Mouse (Mus musculus): ENCODE measurements around the gene Dbx1. TPM values are rescaled to one million over a fixed set of nuclear protein-coding genes. Genes with fewer than 3 reads are reported as not detected.

Dbx1 gene
- polyA plus RNA-seq, 1 experiment from 2014 or later, result not detected

DNA sequence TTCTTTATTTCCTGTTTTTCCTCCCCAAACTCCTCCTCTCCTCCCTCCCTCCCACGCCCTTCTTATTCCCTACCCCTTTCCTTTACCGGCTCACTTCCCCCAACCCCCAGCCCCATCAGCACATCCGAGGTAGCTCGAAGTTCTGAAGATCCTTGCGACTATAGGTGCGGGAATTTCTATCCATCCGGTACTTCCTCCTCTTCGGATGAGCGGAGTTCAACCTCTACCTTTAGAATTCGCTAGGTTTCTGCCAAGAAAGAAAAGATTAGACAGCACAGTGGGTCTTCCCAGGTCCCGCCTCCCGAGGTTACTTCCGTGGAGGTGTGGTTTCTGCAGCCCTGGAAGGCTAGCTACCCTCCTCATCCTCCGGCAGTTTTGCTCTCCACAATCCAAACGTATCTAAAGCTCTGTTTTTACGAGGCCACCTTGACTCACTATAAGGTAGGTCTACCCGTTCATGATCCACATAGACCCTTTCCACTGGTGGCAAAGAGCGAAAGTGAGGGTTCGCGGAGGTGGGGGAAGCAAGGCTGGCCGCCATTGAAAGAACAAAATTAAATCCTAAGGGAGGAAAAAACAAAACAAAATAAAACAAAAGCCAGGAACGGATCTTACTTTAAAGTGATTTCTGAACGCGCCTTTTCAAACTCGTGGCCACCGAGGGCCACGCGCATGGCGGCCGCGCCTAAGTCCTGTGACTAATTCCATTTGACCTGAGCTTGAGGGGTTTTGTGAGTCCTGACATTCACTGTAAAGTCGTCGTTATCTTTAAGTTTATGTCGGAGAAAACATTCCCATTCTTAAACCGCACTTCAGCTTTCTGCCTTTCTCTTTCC, 2.5 kb upstream of the Dbx1 start:
- Histone ChIP-seq H3K27ac (ENCODE audit: low read depth) (no peak overlapping the region), H3K4me2 (ENCODE audit: low read depth, low read length) (peak overlapping the region; percentile 40), H3K4me3 (ENCODE audit: low read depth, low read length) (peak overlapping the region; percentile 19; the same call in 1 of the 2 replicates), H3K36me3 (replicated peaks; ENCODE audit: insufficient read depth, low read length) (no peaks in the 10 kb centered on the region), H3K27me3 (ENCODE audit: insufficient read depth, low read length) (peaks cover 76% of the 10 kb centered on the region), H3K9ac (replicated peaks) (no peak overlapping the region), H3K4me1 (ENCODE audit: insufficient read depth) (peaks cover 13% of the 10 kb centered on the region), H3K9me3 (ENCODE audit: low read length) (no peaks in the 10 kb centered on the region)
- ATAC-seq, result no peak
- 2% methylated on average over 35 of the region's 35 CpGs for WGBS (ENCODE audit: insufficient replicate concordance)
- TF ChIP-seq CTCF (IDR thresholded peaks at IDR 0.05; ENCODE audit: low read depth), result no peak
- no peak for TF ChIP-seq EP300 (IDR thresholded peaks at IDR 0.05; ENCODE audit: low read depth)
- DNase-seq, result no peak

DNA sequence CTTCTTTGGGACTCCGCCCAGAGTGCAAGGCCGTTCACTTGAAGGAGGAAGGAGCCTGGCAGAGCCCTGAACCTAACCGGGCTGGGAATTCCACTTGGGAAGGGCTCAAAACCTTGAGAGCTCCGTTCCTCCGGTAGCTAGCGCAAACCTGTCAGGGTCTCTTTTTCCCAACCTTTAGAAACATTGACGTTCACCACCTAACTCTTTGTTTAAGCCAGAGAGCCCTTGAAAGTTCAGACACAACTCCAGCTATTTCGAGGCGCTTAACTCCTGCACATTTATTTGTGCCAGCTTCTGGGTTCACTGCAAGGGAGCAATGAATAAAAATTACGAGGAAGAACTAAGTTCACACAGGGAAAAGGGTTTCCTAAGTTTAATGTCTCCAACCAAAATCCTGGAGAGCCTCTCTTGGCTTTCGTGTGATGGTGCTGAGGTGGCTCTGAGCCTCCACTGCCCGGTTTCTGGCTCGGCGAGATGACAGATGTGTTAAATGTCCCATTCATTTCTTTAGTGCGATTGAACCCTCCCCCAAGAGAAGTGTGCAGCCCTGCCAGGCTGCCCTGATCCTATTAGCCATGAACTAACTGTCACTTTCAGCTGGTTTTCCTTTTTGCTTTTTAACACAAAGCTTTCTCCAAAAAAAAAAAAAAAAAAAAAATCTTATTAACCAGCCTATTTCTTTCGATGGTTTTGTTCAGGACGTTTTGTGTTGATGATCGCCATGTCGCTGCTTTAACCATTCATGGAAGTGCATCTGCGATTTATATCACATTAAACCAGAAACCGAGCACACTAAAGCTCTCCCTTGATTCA, 1.4 kb upstream of the Dbx1 start:
- TF ChIP-seq CTCF (IDR thresholded peaks at IDR 0.05; ENCODE audit: low read depth) (no peak), EP300 (IDR thresholded peaks at IDR 0.05; ENCODE audit: low read depth) (no peak)
- no peaks in the 10 kb centered on the region for H3K9me3 ChIP-seq (ENCODE audit: low read length)
- ATAC-seq (no peak), DNase-seq (no peak)
- no peak overlapping the region for H3K4me3 ChIP-seq (ENCODE audit: low read depth, low read length)
- H3K4me2 ChIP-seq (ENCODE audit: low read depth, low read length), result no peak overlapping the region
- no peak overlapping the region for H3K9ac ChIP-seq (replicated peaks)
- 2% methylated on average over 21 of the region's 21 CpGs for WGBS (ENCODE audit: insufficient replicate concordance)
- peaks cover 15% of the 10 kb centered on the region for H3K4me1 ChIP-seq (ENCODE audit: insufficient read depth)
- H3K27ac ChIP-seq (ENCODE audit: low read depth), result no peak overlapping the region
- no peaks in the 10 kb centered on the region for H3K36me3 ChIP-seq (replicated peaks; ENCODE audit: insufficient read depth, low read length)
- peaks cover 85% of the 10 kb centered on the region for H3K27me3 ChIP-seq (ENCODE audit: insufficient read depth, low read length)

DNA sequence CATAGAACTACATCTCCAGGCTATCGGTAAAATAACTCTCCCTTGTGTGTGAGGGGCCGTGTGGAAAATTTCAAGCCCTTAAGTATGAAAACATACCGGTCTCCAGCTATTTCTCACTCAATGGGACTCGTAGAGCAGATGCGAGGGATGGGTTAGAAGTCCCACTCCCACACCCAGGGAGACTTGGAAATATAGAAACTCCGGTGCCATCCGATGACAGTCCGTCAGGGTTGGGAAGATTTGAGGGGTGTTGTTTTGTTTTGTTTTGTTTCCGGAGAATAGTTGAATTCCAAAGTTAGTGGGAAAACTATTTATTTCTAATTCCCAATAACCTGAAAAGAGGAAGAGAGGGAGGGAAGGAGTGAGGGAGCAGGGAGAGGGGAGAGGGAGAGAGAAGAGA, 632 bp upstream of the Dbx1 start:
- H3K9me3 ChIP-seq (ENCODE audit: low read length), result no peaks in the 10 kb centered on the region
- H3K36me3 ChIP-seq (replicated peaks; ENCODE audit: insufficient read depth, low read length), result no peaks in the 10 kb centered on the region
- TF ChIP-seq CTCF (IDR thresholded peaks at IDR 0.05; ENCODE audit: low read depth) (no peak), EP300 (IDR thresholded peaks at IDR 0.05; ENCODE audit: low read depth) (no peak)
- no peak overlapping the region for H3K27ac ChIP-seq (ENCODE audit: low read depth)
- peaks cover 15% of the 10 kb centered on the region for H3K4me1 ChIP-seq (ENCODE audit: insufficient read depth)
- H3K27me3 ChIP-seq (ENCODE audit: insufficient read depth, low read length), result peaks cover 91% of the 10 kb centered on the region
- no peak overlapping the region for H3K4me2 ChIP-seq (ENCODE audit: low read depth, low read length)
- H3K4me3 ChIP-seq (ENCODE audit: low read depth, low read length), result no peak overlapping the region
- no peak overlapping the region for H3K9ac ChIP-seq (replicated peaks)
- DNase-seq, result no peak
- WGBS (ENCODE audit: insufficient replicate concordance), result 6% methylated on average over 9 of the region's 9 CpGs
- ATAC-seq, result no peak

DNA sequence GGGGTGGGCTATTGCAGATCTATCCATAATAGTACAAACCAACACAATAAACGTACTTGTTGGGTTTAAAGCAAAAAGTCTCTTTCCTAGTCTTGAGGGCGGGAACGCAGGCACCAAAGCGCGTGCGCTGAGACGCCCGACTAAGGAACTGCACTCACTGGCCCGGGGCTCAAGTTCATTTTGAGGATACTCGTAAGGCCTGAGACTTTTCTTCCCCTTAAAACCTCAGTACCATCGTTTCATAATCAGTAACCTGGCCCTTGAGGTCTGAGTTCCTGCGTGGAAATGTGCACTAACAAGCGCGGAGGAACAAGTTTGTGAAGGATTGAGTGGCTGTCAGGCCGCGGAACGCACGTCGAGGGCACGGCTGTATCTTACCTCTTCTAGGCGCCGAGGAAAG, 678 bp downstream of the Dbx1 start:
- Histone ChIP-seq H3K9me3 (ENCODE audit: low read length) (no peaks in the 10 kb centered on the region), H3K36me3 (replicated peaks; ENCODE audit: insufficient read depth, low read length) (no peaks in the 10 kb centered on the region), H3K4me3 (ENCODE audit: low read depth, low read length) (no peak overlapping the region), H3K4me2 (ENCODE audit: low read depth, low read length) (no peak overlapping the region), H3K9ac (replicated peaks) (no peak overlapping the region), H3K27ac (ENCODE audit: low read depth) (no peak overlapping the region), H3K4me1 (ENCODE audit: insufficient read depth) (peaks cover 15% of the 10 kb centered on the region), H3K27me3 (ENCODE audit: insufficient read depth, low read length) (peaks cover 95% of the 10 kb centered on the region)
- 3% methylated on average over 22 of the region's 22 CpGs for WGBS (ENCODE audit: insufficient replicate concordance)
- DNase-seq (no peak), ATAC-seq (no peak)
- TF ChIP-seq CTCF (IDR thresholded peaks at IDR 0.05; ENCODE audit: low read depth) (no peak), EP300 (IDR thresholded peaks at IDR 0.05; ENCODE audit: low read depth) (no peak)

DNA sequence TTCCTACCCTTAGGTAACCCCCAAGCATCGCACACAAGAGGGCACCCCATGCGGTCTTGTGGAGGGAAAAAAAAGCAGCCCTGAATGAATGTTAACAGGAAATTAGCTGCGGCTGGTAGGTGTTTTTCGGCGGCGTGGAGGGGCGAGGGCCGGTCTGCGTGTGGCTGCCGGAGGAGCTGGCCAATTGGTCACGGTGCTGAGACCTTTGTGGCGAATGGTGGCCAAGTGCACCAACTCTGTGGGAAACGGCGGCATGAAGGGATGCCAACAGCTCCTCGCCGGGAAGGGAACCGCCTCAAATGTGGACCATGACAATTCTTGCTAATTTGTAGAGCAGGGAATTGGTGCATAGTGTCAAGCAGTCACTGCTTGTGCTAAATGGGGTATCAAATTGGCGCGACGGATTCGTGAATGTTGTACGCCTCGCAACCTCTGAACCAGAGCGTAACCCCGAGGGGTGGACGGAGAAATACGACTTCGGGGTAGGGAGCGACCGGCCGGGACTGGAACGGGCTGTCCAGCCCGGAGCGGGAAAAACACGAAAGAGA, 1.5 kb downstream of the Dbx1 start:
- no peaks in the 10 kb centered on the region for H3K9me3 ChIP-seq (ENCODE audit: low read length)
- peak overlapping the region; percentile 76 for H3K4me2 ChIP-seq (ENCODE audit: low read depth, low read length)
- H3K4me1 ChIP-seq (ENCODE audit: insufficient read depth), result peaks cover 15% of the 10 kb centered on the region
- ATAC-seq, result no peak
- DNase-seq, result no peak
- WGBS (ENCODE audit: insufficient replicate concordance), result 3% methylated on average over 35 of the region's 35 CpGs
- H3K27ac ChIP-seq (ENCODE audit: low read depth), result no peak overlapping the region
- H3K36me3 ChIP-seq (replicated peaks; ENCODE audit: insufficient read depth, low read length), result no peaks in the 10 kb centered on the region
- no peak overlapping the region for H3K9ac ChIP-seq (replicated peaks)
- 0 out of 2 replicates have a peak overlapping the region, but pooled peaks have one; percentile 51 for H3K4me3 ChIP-seq (ENCODE audit: low read depth, low read length)
- H3K27me3 ChIP-seq (ENCODE audit: insufficient read depth, low read length), result peaks cover 95% of the 10 kb centered on the region
- TF ChIP-seq CTCF (IDR thresholded peaks at IDR 0.05; ENCODE audit: low read depth), result no peak
- TF ChIP-seq EP300 (IDR thresholded peaks at IDR 0.05; ENCODE audit: low read depth), result no peak

Measured in liver, postnatal 0 days (tissue).